Mouse (Mus musculus) v-Abl transformed pro-B cells (cell line): ENCODE measurements around the gene Crisp2.

Experiments
- in situ Hi-C, 2 experiments: fragments of 400-800 bp; cut with MboI; formaldehyde crosslinking; loops; one replicate each; pipeline ENCODE4 v1.15.1; 2025; ENCODE audit not compliant: unreplicated experiment in 2 of 2

Crisp2 gene

DNA sequence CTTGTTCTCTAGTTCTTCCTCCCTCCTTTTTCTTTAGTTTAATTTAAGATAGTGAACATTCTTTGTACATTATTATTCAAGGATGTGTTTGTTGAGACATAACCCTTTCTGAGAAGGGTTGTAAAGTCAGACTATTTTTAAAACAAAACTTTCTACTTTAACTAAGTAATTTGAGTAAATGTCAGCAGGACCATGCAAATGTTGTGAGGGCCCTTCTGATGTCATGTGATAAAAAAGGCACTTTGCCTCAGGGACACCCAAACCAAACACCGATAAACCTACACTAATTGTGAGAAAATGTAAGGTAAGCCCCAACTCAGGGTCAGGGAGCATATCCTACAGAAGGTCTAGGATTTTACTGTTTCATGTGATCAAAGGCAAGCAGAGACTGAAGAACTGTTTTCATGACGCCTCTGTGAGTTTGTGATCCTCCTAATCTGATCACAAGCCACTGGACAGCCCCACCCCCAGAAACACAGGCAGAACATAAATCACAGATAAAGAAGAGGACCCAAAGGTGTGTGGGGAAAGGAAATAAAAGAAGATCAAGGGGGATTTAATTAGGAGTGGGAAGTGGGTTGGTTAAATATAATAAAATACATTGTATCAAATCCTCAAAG lies at the start of gene Crisp2:
Gene Crisp2, minus strand, starts transcription at position 51 of the 620 bp plus-strand sequence.
- in situ Hi-C loops, result loop anchor here (25.0 kb wide), 2 partner anchors 420 to 1805 kb away; partner anchors contain the start of gene Opn5 (in 1 of the 2)

DNA sequence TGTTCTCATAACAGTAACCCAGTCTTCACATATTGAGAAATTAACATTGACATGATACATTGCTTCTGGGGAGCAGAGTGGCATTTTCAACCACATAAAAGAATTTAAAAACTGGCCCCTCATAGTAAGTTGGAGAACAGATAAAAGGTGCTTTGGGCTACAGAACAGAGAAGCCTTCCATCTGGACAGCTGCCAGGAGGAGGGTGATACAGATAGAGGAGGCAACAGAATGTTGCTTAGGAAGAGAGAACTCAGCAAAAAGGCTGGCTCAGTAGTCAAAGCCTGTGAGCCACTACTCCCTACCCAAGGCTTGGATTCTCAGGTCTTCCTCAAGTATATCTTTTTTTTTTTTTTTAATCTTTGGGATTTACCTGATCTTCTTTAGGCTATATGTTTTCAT lies 48.3 kb upstream of the Crisp2 start:
- in situ Hi-C loops, result no loop called here

DNA sequence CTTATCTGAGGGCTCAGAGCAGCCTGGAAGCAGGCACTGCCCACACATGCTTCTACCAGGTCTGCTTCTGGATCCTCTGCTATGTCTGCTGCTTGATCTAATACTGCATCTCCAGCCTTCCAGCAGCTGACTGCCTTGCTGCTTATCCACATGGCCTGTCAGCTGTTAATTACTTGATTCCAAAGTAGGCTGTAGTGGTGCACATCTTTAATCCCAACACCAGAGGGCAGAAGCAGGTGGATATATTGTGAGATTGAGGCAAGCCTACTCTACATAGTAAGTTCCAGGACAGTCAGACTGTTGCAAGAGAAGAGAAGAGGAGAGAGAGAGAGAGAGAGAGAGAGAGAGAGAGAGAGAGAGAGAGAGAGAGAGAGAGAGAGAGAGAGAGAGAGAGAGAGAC lies 30.5 kb upstream of the Crisp2 start:
- in situ Hi-C loops, result loop anchor here (25.0 kb wide), 1 partner anchor 1950 kb away; no protein-coding TSS in a partner anchor

DNA sequence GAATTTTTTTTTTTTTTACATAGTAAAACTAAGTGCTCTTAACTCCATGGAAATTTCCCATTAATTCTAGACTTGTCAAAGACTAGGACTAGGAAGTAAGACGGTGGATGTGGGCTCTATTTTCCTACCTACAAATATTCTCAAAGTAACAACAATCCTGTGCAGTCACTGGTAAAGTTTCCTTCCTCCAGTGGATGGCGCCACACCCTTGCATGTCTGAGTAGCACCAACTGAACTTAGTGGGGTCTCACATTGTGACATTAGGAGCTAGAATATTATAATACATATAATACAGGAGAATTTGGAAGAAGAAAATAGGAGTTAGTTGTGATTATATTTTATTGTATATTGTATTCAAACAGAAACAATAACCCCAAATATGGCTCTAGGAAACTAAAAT lies 25.1 kb upstream of the Crisp2 start:
- in situ Hi-C loops, result loop anchor here (25.0 kb wide), 1 partner anchor 1955 kb away; no protein-coding TSS in a partner anchor

DNA sequence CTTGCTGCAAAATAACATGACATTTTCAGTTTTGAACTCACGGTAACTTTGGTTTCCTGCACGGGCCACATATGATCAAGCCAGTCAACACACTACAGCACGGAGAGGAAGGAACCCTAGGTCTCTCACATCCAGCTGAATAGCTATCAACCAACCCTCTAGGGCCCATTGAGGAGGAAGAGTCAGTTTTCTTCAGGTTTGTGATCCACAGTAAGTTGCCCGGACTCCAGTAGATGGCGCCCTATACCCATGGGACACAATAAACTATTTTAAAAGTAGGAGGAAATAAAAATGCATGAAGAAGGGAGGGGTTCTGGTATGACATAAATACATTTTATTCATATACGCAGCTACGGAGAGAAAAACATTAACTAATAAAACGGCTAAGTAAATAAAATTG lies 17.7 kb upstream of the Crisp2 start:
- in situ Hi-C loops, result loop anchor here (5.0 to 25.0 kb wide), 4 partner anchors 437 to 1788 kb away; partner anchors contain the start of gene Opn5 (in 1 of the 2)

DNA sequence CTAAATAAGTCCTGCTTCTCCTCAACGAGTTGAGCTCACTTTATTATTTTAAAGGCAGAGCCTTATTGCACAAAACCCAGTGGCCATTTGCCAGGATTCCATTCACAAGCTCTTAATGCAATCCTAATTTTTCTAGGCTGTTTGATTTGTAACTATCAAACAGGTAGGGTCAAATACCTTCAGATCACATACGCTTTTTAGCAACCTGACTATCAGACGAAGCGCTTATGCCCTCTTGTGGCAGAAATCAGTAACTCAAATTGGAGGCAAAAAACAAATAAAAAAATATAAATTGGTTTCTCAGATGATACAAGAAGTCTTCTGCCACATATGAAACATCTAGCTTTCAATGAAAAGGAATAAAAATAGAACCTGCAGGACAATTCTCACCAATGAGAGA lies 17.0 kb upstream of the Crisp2 start:
- in situ Hi-C loops, result loop anchor here (5.0 to 25.0 kb wide), 4 partner anchors 437 to 1788 kb away; partner anchors contain the start of gene Opn5 (in 1 of the 2)

DNA sequence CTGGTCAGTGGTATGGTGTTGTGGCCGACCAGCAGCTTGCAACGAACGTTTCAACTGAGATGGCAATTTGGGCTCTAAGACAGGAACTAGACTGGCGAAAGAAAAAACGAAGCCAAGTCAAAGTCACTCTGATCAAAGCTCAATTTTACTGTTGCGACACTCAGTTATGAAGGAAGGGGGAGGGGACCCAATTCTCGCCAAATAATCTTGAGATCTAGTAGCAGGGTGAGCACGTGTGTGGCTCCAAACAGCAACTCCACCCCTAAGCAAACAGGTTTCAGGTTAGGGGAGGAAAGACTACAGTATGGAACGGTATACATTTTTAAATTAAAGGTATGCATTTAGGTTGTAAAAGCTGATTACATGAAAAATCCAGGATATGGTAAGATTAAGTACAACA lies 14.7 kb upstream of the Crisp2 start:
- in situ Hi-C loops, result loop anchor here (5.0 to 25.0 kb wide), 4 partner anchors 434 to 1791 kb away; partner anchors contain the start of gene Opn5 (in 1 of the 2)

DNA sequence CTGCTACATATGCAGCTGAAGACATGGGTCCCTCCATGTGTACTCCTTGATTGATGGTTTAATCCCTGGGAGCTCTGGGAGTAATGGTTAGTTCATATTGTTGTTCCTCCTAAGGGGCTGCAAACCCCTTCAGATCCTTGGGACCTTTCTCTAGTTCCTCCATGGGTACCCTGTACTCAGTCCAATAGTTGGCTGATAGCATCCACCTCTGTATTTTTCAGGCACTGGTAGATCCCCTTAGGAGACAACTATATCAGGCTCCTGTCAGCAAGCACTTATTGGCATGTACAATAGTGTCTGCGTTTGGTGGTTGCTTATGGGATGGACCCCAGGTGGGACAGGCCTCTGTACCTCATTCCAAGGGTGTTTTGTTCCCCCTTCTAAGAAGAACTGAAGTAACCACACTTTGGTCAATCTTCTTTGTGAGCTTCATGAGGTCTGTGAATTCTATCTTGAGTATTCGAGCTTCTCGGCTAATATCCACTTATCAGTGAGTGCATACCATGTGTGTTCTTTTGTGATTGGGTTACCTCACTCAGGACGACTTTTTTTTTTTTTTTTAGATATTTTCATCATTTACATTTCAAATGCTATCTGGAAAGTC lies 10.6 kb upstream of the Crisp2 start:
- in situ Hi-C loops, result loop anchor here (25.0 kb wide), 2 partner anchors 430 to 1795 kb away; partner anchors contain the start of gene Opn5 (in 1 of the 2)

DNA sequence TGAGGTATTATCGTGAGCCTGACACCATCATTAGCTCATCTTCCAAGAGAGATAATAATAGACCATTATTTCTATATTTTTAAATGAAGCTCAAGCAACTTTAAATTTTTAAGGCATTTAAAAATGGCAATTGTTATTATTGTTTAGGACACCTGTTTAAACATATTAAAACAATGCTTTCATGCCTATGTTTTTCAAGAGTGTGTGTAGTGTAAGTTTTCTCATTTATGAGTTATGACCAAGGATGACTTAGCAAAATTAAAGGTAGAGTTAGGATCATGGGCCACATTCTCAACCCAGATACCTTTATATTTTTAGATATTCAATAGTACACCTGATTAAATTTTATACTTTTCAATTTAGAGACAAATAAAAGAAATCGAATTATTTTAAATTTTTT lies 5.5 kb upstream of the Crisp2 start:
- in situ Hi-C loops, result loop anchor here (25.0 kb wide), 2 partner anchors 425 to 1800 kb away; partner anchors contain the start of gene Opn5 (in 1 of the 2)

DNA sequence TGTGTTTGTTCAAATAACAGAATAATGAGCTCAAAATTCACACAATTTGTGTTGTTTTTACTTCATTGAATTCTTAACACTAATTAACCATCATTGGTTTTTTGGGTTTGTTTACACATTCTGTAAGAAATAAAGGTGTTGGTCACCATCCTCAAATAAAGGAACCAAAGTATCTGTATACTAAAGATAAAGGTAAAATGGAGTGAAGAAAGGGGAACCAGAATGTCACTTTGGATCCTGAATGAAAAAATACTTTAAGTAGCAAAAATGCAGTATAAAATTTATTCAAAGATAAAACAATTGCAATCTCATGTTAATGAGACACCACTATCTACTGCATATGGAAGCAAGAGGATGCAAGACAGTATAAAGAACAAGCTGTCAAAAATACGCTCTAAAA lies 4.8 kb upstream of the Crisp2 start:
- in situ Hi-C loops, result loop anchor here (25.0 kb wide), 2 partner anchors 424 to 1801 kb away; partner anchors contain the start of gene Opn5 (in 1 of the 2)

DNA sequence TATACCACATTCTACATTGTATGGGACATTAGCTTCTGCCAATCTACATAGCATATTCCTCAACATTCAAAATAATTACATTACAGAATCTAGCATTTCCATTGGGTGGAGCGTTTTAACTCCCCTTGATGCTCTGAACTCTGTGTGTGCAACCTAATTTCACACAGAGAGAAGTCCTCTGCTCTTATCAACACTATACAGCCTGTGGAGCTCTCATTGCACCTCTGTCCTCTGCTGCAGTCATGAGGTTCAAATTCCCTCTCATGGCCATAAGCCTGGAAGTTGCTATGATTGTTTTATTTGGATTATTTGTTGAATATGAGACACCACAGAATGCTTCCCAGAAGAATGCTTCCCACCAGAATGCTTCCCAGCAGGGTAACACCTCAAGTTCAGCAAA lies 4.1 kb upstream of the Crisp2 start, which contains the start of gene Rhag:
Gene Rhag, plus strand, starts transcription at position 193 of the 400 bp plus-strand sequence.
- in situ Hi-C loops, result loop anchor here (25.0 kb wide), 2 partner anchors 424 to 1801 kb away; partner anchors contain the start of gene Opn5 (in 1 of the 2)

DNA sequence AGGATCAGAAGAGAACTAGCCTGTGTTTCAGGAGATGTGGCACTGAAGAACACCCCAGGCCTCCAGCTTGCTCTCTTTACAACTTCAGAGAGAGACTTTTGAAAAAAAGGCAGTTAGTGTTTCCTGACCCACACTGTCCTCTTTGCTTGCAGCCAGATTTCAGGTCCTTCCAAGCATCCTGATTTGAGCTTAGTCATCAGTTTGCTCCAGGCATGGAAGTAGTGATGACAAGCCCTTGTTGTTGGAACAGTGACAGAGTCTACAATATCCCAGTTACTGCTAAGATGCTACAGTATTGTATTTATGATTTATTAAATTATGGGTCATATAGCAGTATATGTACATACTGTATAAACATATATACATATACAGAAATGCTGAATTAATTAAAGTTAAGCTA lies 1.3 kb upstream of the Crisp2 start:
- in situ Hi-C loops, result loop anchor here (25.0 kb wide), 2 partner anchors 421 to 1804 kb away; partner anchors contain the start of gene Opn5 (in 1 of the 2)

DNA sequence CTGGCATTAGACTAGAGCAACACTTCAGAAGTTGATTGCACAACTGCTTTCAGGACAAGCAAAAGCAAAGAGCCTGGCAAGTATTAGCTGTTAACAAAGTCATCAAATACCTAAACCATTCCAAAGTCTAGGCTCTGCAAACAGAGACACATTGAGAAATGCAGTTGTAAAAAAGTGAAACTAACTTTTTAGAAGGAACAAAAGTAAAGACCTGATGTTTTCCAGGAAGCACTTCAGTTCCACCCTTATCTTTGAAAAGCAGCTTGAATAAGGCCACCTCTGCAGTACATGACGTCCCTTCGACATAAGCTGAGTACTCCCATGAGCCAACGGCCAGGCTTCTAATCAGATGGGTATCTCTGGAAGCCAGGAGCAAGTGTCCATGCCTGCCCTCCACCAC lies 253 bp downstream of the Crisp2 start:
- in situ Hi-C loops, result loop anchor here (25.0 kb wide), 2 partner anchors 419 to 1806 kb away; partner anchors contain the start of gene Opn5 (in 1 of the 2)

DNA sequence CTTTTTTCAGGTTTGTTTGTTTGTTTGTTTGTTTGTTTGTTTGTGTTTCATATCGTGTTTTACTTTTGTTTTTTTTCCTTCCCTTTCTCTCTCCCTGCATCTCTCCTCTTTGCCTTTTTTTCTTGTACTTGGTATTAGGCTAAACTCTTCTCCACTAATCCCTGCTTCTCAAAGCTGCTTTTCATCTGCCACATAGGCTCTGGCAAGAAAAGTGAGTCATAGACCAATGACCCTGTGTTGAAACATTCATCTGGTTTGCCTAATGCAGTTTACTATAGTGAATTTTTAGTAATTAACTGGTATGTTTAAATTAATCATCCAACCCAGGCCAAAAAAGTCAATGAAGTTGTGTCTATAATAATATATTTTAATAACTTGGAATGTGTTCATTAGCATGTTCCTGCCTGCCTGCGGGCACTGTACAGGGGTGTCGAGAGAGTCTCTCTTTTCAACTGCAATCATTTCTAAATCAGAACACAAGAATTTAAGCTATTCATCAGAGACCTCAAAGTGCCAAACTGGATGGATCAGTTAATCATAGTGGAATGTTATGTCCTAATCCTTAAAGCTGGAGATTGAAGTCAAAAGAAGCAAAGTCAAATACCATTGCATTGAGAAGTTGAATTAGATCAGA lies 4.0 kb downstream of the Crisp2 start:
- in situ Hi-C loops, result loop anchor here (25.0 kb wide), 2 partner anchors 416 to 1809 kb away; partner anchors contain the start of gene Opn5 (in 1 of the 2)

DNA sequence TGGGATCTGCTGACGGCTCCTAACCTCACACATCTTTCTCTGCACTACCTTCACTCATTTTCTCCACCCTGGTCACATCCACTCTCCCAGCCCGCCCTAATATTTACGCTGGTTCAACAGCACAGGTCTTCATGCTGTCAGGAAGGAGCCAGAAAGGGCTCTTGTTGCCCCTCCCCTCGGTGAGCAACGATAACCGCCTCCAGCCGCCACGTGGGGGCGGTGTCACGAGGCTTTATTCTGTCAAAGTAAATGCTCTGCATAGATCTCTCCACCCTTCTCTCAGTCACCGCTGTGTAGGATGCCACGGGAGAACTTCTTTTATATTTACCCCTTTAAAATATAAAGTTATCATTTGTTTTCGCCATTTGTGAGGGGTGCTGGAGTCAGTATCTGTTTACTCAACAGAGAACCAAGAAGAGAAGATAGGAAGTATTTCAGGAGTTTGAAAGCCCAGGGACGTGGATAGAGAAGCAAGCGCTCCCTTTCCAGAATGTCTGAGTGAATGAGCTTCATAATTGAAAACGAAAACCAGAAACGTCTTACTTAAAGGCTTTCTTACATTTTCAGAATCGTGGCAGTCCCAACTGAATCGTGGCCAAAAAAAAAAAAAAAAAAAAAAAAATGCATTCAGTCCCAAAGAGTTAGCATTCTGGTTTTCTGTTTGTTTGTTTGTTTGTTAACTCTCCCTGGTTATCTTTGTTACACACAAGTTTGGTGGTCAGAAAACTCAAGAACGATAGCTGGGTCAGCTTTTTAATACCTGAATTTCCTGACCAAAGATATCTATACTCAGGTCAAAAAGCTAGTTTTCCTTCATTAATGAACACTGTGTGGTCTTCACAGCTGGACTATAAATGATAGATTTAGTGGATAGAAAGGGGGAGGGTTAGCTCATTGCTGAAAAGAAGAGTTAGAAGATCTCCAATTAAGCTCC lies 12.6 kb downstream of the Crisp2 start:
- in situ Hi-C loops, result no loop called here

DNA sequence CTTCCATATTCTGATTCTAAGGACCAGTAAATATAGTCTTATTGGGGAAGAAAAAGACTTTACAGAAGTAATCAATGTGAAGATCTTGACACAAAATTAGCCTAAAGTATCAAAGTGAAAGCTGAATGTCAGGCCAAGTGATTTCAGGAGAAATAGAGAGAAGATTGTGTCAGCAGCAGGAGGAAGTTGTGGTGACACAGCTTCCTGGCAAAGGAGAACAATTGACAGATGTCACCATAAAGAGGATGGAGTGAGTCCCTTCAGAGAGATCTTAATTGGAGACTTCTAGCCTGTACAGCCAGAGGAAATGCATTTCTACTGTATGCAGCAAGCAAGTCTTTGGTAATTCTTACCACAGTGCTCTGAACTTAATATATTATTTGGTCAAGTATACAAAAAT lies 16.9 kb downstream of the Crisp2 start:
- in situ Hi-C loops, result no loop called here

DNA sequence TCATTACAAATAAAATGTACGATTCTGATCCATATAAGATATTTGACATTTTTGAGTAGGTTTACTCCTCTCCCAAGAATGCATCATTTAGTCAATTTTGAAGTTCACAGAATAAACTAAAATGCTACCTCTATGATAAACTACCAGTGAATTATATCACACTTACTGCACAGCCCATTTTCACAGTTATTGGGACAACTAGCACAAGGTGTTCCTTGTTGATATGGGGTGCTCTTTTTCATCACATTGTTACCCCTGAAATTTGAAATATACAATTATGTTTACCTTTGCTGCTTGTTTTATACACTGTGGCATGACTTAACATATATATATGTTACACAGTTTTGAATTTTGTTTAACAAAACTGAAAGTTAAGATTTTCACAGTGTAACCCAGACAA lies 39.7 kb downstream of the Crisp2 start:
- in situ Hi-C loops, result no loop called here

DNA sequence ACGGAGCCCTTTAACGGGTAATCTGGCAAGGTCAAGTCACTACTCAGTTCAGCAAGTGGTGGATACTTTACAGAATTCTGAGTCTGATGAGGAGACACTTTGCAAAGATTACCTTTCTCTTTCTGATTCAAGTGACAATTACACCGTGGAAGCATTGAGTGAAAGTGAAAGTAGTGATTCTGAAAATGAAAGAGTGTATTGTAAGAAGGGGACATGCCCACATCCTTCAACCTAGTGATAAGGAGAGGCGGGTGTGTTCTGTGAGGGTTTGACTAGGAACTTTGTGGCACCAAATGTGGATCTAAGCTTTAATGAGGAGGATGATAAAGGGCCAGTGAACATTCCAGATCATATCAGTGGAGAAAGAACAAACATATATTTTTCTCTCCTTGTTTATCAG lies 43.1 kb downstream of the Crisp2 start:
- in situ Hi-C loops, result no loop called here

DNA sequence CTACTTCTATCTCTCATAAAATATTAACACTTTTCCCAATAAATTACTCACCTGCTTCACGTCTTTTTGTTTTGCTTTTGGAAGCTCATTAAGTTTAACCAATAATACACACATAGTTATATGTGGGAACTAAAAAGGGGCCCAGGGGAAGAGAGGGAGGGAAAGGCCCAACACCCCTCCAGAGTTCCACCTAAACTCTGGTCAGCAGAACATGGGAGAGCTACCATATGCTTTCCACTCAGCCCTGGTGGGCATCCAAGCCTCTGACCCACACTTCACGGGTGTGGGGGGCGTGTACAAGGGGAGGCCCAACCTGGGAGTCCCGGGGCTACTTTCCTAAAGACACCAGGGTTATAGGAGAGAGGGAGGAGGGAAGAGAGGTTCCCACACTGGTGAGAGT lies 75.1 kb downstream of the Crisp2 start:
- in situ Hi-C loops, result no loop called here

DNA sequence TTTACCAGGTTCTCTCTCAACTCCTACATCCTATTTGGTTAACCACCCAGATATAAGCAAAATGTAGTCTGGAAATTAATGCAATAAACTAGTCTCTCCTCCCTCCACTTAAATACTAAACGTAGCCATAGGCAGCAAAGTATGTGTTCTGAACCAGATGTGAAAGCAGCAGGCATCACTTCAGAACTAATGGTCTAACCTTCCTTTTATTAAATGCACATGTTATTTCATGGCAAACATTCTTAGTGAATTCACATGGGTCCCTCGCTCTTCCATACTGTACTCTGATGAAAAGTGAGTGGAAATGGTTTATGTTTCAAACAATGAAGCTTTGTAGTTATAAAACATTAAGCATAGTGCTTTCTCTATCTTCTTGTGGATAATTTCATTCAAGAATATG lies 75.5 kb downstream of the Crisp2 start:
- in situ Hi-C loops, result no loop called here
